Mouse (Mus musculus) ES-E14 (cell line): Measurements from ENCODE around the gene Gm7168. TPM values are rescaled to one million over a fixed set of nuclear protein-coding genes. Genes with fewer than 3 reads are reported as not detected.

Experiments used
- DNase-seq: peaks from one replicate; pipeline ENCODE4 v3.0.0-alpha.2; 2013; ENCODE audit warnings: low read depth, low spot score
- H3K27ac ChIP-seq: 2 replicates; pipeline ENCODE4 v1.5.1; 2012; ENCODE audit warnings: low read depth, mild to moderate bottlenecking, low read length, moderate library complexity, mixed read lengths; ENCODE audit not compliant: poor library complexity, insufficient read depth, severe bottlenecking
- H3K36me3 ChIP-seq: 2 replicates; pipeline ENCODE4 v1.6.1; 2012; ENCODE audit warnings: mild to moderate bottlenecking, low read length, moderate library complexity, mixed read lengths; ENCODE audit not compliant: control insufficient read depth, poor library complexity, insufficient read depth, severe bottlenecking
- H3K4me1 ChIP-seq, 2 experiments: fragments of 150-350 bp in 1 of 2; sonication (generic) in 1 of 2; 2 replicates each; pipeline ENCODE4 v1.6.1; 2012; ENCODE audit warnings: low read length in 2 of 2, mild to moderate bottlenecking in 1 of 2, mixed read lengths in 1 of 2; ENCODE audit not compliant: control insufficient read depth in 2 of 2, insufficient read depth in 2 of 2, poor library complexity in 1 of 2
- H3K4me3 ChIP-seq, 2 experiments: fragments of 150-350 bp in 1 of 2; sonication (generic) in 1 of 2; 2 replicates each; pipeline ENCODE4 v1.5.1; 2012; ENCODE audit warnings: low read length in 2 of 2, low read depth in 1 of 2, mild to moderate bottlenecking in 1 of 2, mixed read lengths in 1 of 2; ENCODE audit not compliant: insufficient read depth in 1 of 2, poor library complexity in 1 of 2, severe bottlenecking in 1 of 2
- H3K9ac ChIP-seq: 2 replicates; pipeline ENCODE4 v1.6.1; 2012; ENCODE audit warnings: low read depth, mild to moderate bottlenecking, low read length, mixed read lengths; ENCODE audit not compliant: poor library complexity, insufficient read depth, severe bottlenecking
- H3K9me3 ChIP-seq: fragments of 150-350 bp; sonication (generic); 2 replicates; pipeline ENCODE4 v1.6.1; 2012; ENCODE audit warnings: low read depth, mild to moderate bottlenecking, low read length; ENCODE audit not compliant: control insufficient read depth, insufficient read depth
- CHD2 ChIP-seq: IDR thresholded peaks from 2 replicates; pipeline ENCODE4 v1.6.1; 2014; ENCODE audit warnings: mild to moderate bottlenecking, low read depth, low read length, inconsistent platforms
- HCFC1 ChIP-seq: IDR thresholded peaks from 2 replicates; pipeline ENCODE4 v1.6.1; 2012; ENCODE audit warnings: low read length, inconsistent platforms, borderline replicate concordance; ENCODE audit not compliant: insufficient read depth
- MAFK ChIP-seq: IDR thresholded peaks from 2 replicates; pipeline ENCODE4 v1.6.1; 2014; ENCODE audit warnings: mild to moderate bottlenecking, low read depth, low read length, inconsistent platforms; ENCODE audit not compliant: insufficient read depth
- ZC3H11A ChIP-seq: IDR thresholded peaks from 2 replicates; pipeline ENCODE4 v1.6.1; 2012; ENCODE audit warnings: low read depth, mild to moderate bottlenecking, inconsistent platforms, low read length, borderline replicate concordance
- ZNF384 ChIP-seq: IDR thresholded peaks from 2 replicates; pipeline ENCODE4 v1.6.1; 2012; ENCODE audit warnings: low read depth, low read length, inconsistent platforms
- in situ Hi-C, 2 experiments: fragments of 600-800 bp; cut with MboI; formaldehyde crosslinking; loops; one replicate each; pipeline ENCODE4 v1.15.1; 2025; ENCODE audit warnings: low sequenced_read_pairs in 2 of 2, inconsistent platforms in 1 of 2; ENCODE audit not compliant: unreplicated experiment in 2 of 2
- total RNA-seq: library from RNA; depleted of rRNA; stranded (reverse); fragments of 300-350 nt; gene quantifications from 2 replicates; pipeline ENCODE4 v1.2.3, GENCODE M21; 2012

Gm7168 gene
- total RNA-seq, 1 experiment: 0.13 TPM

DNA sequence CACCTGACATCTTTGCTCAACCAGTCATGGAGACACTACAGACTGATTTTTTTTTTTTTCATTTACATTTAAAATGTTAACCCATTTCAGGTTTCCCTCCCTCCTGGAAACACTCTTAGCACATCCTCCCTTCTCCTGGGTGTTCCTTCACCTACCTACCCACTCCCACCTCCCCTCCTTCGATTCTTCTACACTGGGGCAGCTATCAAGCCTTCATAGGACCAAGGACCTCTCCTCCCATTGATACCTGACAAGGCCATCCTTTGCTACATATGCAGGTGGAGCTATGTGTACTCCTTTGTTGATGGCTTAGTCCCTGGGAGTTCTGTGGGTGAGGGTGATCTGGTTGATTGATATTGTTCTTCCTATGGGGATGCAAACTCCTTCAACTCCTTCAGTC, 40.5 kb upstream of the Gm7168 start:
- Histone ChIP-seq H3K4me3 (no peak overlapping the region), H3K9me3 (no peaks in the 10 kb centered on the region), H3K4me1 (no peaks in the 10 kb centered on the region), H3K9ac (no peak overlapping the region), H3K36me3 (peaks cover 10% of the 10 kb centered on the region), H3K27ac (no peak overlapping the region)
- in situ Hi-C loops: no loop called here
- DNase-seq: no peak
- TF ChIP-seq HCFC1 (no peak), ZC3H11A (no peak), ZNF384 (no peak), MAFK (no peak), CHD2 (no peak)

- no peak overlapping the region for H3K9ac ChIP-seq
- DNase-seq: no peak
- H3K9me3 ChIP-seq: no peaks in the 10 kb centered on the region
- TF ChIP-seq ZNF384: no peak
- no peak for TF ChIP-seq ZC3H11A
- TF ChIP-seq CHD2: no peak
- TF ChIP-seq HCFC1: no peak
- TF ChIP-seq MAFK: no peak
- in situ Hi-C loops: no loop called here
- no peaks in the 10 kb centered on the region for H3K4me1 ChIP-seq
- H3K27ac ChIP-seq: no peak overlapping the region
- no peak overlapping the region for H3K4me3 ChIP-seq
- H3K36me3 ChIP-seq: no peaks in the 10 kb centered on the region
Observed at GRCm38 (mm10) chr17:13913951-13914350, 34.2 kb upstream of the Gm7168 start.

DNA sequence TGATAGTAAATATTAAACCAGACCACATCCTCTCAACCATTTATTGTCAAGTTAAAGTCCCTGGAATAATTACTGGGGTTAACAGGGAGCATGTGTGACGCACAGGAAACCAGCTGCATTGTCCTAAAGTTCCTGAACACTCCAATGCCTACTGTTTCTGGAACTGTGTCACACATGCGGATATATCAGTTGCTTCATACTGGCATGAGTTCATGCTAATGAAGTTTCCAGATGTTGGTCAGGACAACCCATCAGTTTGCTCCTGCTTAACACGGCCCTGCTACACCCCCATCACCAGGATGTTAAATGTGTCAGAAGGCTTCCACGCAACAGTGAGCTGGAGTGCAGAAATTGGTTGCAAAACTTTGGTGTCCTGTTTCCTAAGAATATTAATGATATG, 33.6 kb upstream of the Gm7168 start:
- Histone ChIP-seq H3K36me3 (no peaks in the 10 kb centered on the region), H3K9me3 (no peaks in the 10 kb centered on the region), H3K4me3 (no peak overlapping the region), H3K4me1 (no peaks in the 10 kb centered on the region), H3K27ac (no peak overlapping the region), H3K9ac (no peak overlapping the region)
- no peak for DNase-seq
- TF ChIP-seq HCFC1 (no peak), MAFK (no peak), ZC3H11A (no peak), CHD2 (no peak), ZNF384 (no peak)
- in situ Hi-C loops: no loop called here

GRCm38 (mm10) chr17:13920771-13921170, 27.4 kb upstream of the Gm7168 start:
- no peak overlapping the region for H3K4me3 ChIP-seq
- no peaks in the 10 kb centered on the region; a peak in 1 of 4 replicates for H3K4me1 ChIP-seq
- no peak for DNase-seq
- in situ Hi-C loops: no loop called here
- H3K27ac ChIP-seq: no peak overlapping the region
- no peak overlapping the region for H3K9ac ChIP-seq
- TF ChIP-seq HCFC1 (no peak), MAFK (no peak), CHD2 (no peak), ZC3H11A (no peak), ZNF384 (no peak)
- H3K36me3 ChIP-seq: no peaks in the 10 kb centered on the region
- no peaks in the 10 kb centered on the region for H3K9me3 ChIP-seq

DNA sequence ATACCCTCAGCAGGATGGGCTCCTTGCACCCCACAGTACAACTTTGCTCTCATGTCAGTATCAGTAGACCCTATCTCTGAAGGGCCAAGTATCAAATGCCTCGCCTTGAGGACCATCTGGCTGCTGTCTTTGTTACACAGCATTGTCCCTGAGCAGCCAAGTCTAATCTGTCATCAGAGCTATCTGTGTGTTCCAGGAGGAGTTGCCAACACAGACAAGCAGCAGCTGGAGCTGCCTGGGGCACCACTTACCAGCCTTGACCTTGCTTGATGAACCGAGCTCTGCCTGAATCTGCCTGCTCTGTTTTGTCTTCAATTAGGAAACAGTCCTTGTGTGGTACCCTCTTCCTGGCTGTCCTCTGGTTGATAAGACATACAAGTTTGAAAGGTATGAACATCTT, 24.8 kb upstream of the Gm7168 start:
- H3K4me3 ChIP-seq: no peak overlapping the region
- in situ Hi-C loops: no loop called here
- DNase-seq: no peak
- no peak overlapping the region for H3K27ac ChIP-seq
- no peak for TF ChIP-seq MAFK
- TF ChIP-seq ZNF384: no peak
- no peak for TF ChIP-seq HCFC1
- no peak for TF ChIP-seq CHD2
- no peak for TF ChIP-seq ZC3H11A
- no peaks in the 10 kb centered on the region for H3K9me3 ChIP-seq
- H3K9ac ChIP-seq: no peak overlapping the region
- H3K4me1 ChIP-seq: no peaks in the 10 kb centered on the region; a peak in 1 of 4 replicates
- H3K36me3 ChIP-seq: no peaks in the 10 kb centered on the region
